Mouse (Mus musculus) bone marrow, adult 2 months (tissue): ENCODE results near the gene Ntng1.

ENCODE experiments used
- CTCF ChIP-seq: fragments of 200-500 bp; IDR thresholded peaks from 2 replicates; pipeline ENCODE4 v1.5.1; 2011; ENCODE audit warnings: low read length, control low read depth; ENCODE audit not compliant: control insufficient read depth, insufficient read depth
- POLR2A ChIP-seq: fragments of 200-500 bp; IDR thresholded peaks from 2 replicates; pipeline ENCODE4 v1.6.1; 2011; ENCODE audit warnings: low read depth, mild to moderate bottlenecking, control low read depth, low read length, borderline replicate concordance; ENCODE audit not compliant: control insufficient read depth

DNA sequence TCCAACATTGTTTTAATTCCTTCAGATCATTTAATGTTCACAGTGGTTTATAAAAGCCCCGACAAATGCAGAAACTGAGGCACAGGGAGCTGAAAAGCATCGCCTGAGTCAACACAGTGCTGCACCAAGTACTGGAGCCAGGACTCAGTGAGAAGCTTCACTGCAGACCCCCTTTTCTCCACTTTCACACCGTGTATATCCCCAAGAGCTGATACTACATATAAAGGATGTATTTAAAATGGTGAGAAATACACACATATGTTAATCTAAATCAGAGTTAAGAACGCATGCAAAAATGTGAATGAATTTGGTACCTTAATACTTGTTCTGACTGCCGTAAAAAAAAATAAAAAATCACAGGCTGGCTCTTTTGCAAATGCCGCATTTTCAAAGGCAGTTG lies 88.4 kb downstream of the Ntng1 start:
- TF ChIP-seq CTCF (no peak), POLR2A (no peak)
